Mouse (Mus musculus) MEL (cell line): ENCODE results near the gene Dcps. TPM values are rescaled to one million over a fixed set of nuclear protein-coding genes. Genes with fewer than 3 reads are reported as not detected.

Experiments used
- DNase-seq: peaks from one replicate; pipeline ENCODE4 v3.0.0; 2011; ENCODE audit warnings: low read depth, low spot score
- H3K27ac ChIP-seq: 2 replicates; pipeline ENCODE4 v1.5.1; 2012; ENCODE audit warnings: low read depth, mild to moderate bottlenecking, control low read depth, low read length, moderate library complexity; ENCODE audit not compliant: control insufficient read depth
- H3K27me3 ChIP-seq, 2 experiments: fragments of 150-350 bp in 1 of 2; sonication (generic) in 1 of 2; 2 replicates each; pipeline ENCODE4 v1.6.1; 2012; ENCODE audit warnings: low read length in 2 of 2, mild to moderate bottlenecking in 2 of 2, improper control_type of control experiment in 1 of 2, moderate library complexity in 1 of 2; ENCODE audit not compliant: insufficient read depth in 2 of 2, control insufficient read depth in 1 of 2
- H3K36me3 ChIP-seq, 2 experiments: 2 replicates each; pipeline ENCODE4 v1.6.1; 2012 to 2014; ENCODE audit warnings: low read length in 2 of 2, improper control_type of control experiment in 1 of 2, inconsistent platforms in 1 of 2, mild to moderate bottlenecking in 1 of 2; ENCODE audit not compliant: insufficient read depth in 2 of 2, control insufficient read depth in 1 of 2
- H3K4me1 ChIP-seq, 2 experiments: fragments of 150-350 bp in 1 of 2; sonication (generic) in 1 of 2; 2 replicates each; pipeline ENCODE4 v1.6.1; 2012; ENCODE audit warnings: low read length in 2 of 2, improper control_type of control experiment in 1 of 2, mild to moderate bottlenecking in 1 of 2; ENCODE audit not compliant: insufficient read depth in 2 of 2, control insufficient read depth in 1 of 2
- H3K4me3 ChIP-seq, 2 experiments: fragments of 150-350 bp in 1 of 2; sonication (generic) in 1 of 2; 2 replicates each; pipeline ENCODE4 v1.5.1; 2012; ENCODE audit warnings: low read depth in 2 of 2, low read length in 2 of 2, mild to moderate bottlenecking in 2 of 2, moderate library complexity in 2 of 2, control low read depth in 1 of 2, improper control_type of control experiment in 1 of 2; ENCODE audit not compliant: control insufficient read depth in 1 of 2, insufficient read depth in 1 of 2
- H3K79me2 ChIP-seq: 2 replicates; pipeline ENCODE4 v1.6.1; 2012; ENCODE audit warnings: mild to moderate bottlenecking, low read length, moderate library complexity; ENCODE audit not compliant: control insufficient read depth, poor library complexity, insufficient read depth
- H3K9ac ChIP-seq: 2 replicates; pipeline ENCODE4 v1.6.1; 2012; ENCODE audit warnings: low read depth, mild to moderate bottlenecking, control low read depth, low read length, moderate library complexity; ENCODE audit not compliant: control insufficient read depth, poor library complexity, severe bottlenecking
- H3K9me3 ChIP-seq: fragments of 150-350 bp; sonication (generic); replicated peaks from 2 replicates; pipeline ENCODE4 v1.6.1; 2012; ENCODE audit warnings: mild to moderate bottlenecking, low read length, improper control_type of control experiment, moderate library complexity; ENCODE audit not compliant: insufficient read depth
- CHD1 ChIP-seq: IDR thresholded peaks from 2 replicates; pipeline ENCODE4 v1.6.1; 2012; ENCODE audit warnings: low read depth, mild to moderate bottlenecking, inconsistent platforms, low read length, improper control_type of control experiment
- ELF1 ChIP-seq: IDR thresholded peaks from 2 replicates; pipeline ENCODE4 v1.6.1; 2014; ENCODE audit warnings: low read depth, mild to moderate bottlenecking, inconsistent platforms, low read length, improper control_type of control experiment, moderate library complexity
- EP300 ChIP-seq, 2 experiments: IDR thresholded peaks; 2 replicates each; pipeline ENCODE4 v1.6.1; 2011; ENCODE audit warnings: improper control_type of control experiment in 2 of 2, low read length in 2 of 2, low read depth in 1 of 2, mild to moderate bottlenecking in 1 of 2
- GABPA ChIP-seq: IDR thresholded peaks from 2 replicates; pipeline ENCODE4 v1.6.1; 2012; ENCODE audit warnings: low read depth, mild to moderate bottlenecking, inconsistent platforms, low read length, improper control_type of control experiment, moderate library complexity
- JUND ChIP-seq: IDR thresholded peaks from 2 replicates; pipeline ENCODE4 v1.6.1; 2011; ENCODE audit warnings: low read depth, mild to moderate bottlenecking, improper control_type of control experiment, low read length
- MAX ChIP-seq: IDR thresholded peaks from 2 replicates; pipeline ENCODE4 v1.6.1; 2011; ENCODE audit warnings: low read length, improper control_type of control experiment
- MEF2A ChIP-seq: IDR thresholded peaks from 2 replicates; pipeline ENCODE4 v1.6.1; 2014; ENCODE audit warnings: low read depth, mild to moderate bottlenecking, inconsistent platforms, low read length, improper control_type of control experiment; ENCODE audit not compliant: poor library complexity, insufficient replicate concordance, severe bottlenecking; ENCODE audit errors: extremely low read depth
- MYB ChIP-seq: IDR thresholded peaks from 2 replicates; pipeline ENCODE4 v1.6.1; 2011; ENCODE audit warnings: mild to moderate bottlenecking, low read depth, low read length, improper control_type of control experiment
- MYC ChIP-seq: IDR thresholded peaks from 2 replicates; pipeline ENCODE4 v1.6.1; 2011; ENCODE audit warnings: low read depth, mild to moderate bottlenecking, low read length, improper control_type of control experiment, moderate library complexity
- NRF1 ChIP-seq: IDR thresholded peaks from 2 replicates; pipeline ENCODE4 v1.6.1; 2014; ENCODE audit warnings: low read depth, mild to moderate bottlenecking, inconsistent platforms, low read length, improper control_type of control experiment, moderate library complexity; ENCODE audit not compliant: poor library complexity, insufficient read depth, severe bottlenecking
- RAD21 ChIP-seq: IDR thresholded peaks from 2 replicates; pipeline ENCODE4 v1.6.1; 2011; ENCODE audit warnings: mild to moderate bottlenecking, low read depth, low read length, improper control_type of control experiment
- TBP ChIP-seq: IDR thresholded peaks from 2 replicates; pipeline ENCODE4 v1.8.0; 2011; ENCODE audit warnings: low read depth, low read length, improper control_type of control experiment
- UBTF ChIP-seq: IDR thresholded peaks from 2 replicates; pipeline ENCODE4 v1.6.1; 2012; ENCODE audit warnings: low read depth, mild to moderate bottlenecking, inconsistent platforms, low read length, improper control_type of control experiment, moderate library complexity, borderline replicate concordance; ENCODE audit not compliant: insufficient read depth
- ZMIZ1 ChIP-seq: IDR thresholded peaks from 2 replicates; pipeline ENCODE4 v1.6.1; 2012; ENCODE audit warnings: low read depth, mild to moderate bottlenecking, inconsistent platforms, low read length, improper control_type of control experiment, moderate library complexity
- polyA plus RNA-seq, 2 experiments: library from polyadenylated mRNA; stranded (reverse) in 1 of 2; unstranded in 1 of 2; fragments of >175 nt in 1 of 2; fragments of >200 nt in 1 of 2; gene quantifications; 2 replicates each; pipeline versions ENCODE4 v1.2.1 to v1.2.4; 2012; ENCODE audit warnings: low replicate concordance in 2 of 2, low read depth in 1 of 2; ENCODE audit not compliant: insufficient read length in 2 of 2, insufficient read depth in 1 of 2, missing spikeins in 1 of 2
- total RNA-seq: library from RNA; depleted of rRNA; stranded (reverse); fragments of 300-350 nt; gene quantifications from 2 replicates; pipeline ENCODE4 v1.2.3, GENCODE M21; 2012

Gene Dcps
- total and polyA plus RNA-seq, 3 experiments = 54.3 to 115 TPM; not detected in 1

DNA sequence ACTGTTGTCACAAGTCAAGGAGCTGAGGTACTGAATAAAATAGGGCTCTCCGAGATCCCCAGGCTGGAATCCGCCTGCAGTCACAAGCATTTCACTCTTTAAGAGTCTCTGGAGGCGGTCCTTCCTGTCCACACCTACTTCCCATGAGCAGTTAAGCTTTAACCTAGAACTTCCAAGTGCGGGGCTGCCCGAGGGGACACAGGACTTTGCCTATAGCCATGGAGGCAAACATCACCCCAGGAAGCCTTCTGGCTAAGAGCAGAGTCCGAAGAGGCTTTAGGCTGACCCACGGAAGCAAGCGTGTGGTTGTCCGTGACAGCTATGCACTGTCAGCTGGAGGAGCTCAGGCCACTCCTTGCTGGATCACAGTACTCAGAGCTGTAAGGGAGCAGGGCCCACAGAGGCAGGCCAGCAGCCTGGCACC is 46.9 kb downstream of the Dcps start:
- no peak overlapping the region for H3K27ac ChIP-seq
- peaks cover 3 to 11% of the 10 kb centered on the region in 2 experiments; a peak in 2 of 4 replicates for H3K36me3 ChIP-seq
- H3K4me3 ChIP-seq = no peak overlapping the region
- no peak overlapping the region for H3K9ac ChIP-seq
- no peak for TF ChIP-seq ELF1
- no peak for TF ChIP-seq EP300 (IDR thresholded peaks at IDR 0.05; ENCODE audit: low read depth in 1 of 2, low read length in 2 of 2)
- no peak for TF ChIP-seq MAX
- no peak for TF ChIP-seq ZMIZ1
- TF ChIP-seq CHD1 = no peak
- no peak for TF ChIP-seq TBP
- no peaks in the 10 kb centered on the region for H3K79me2 ChIP-seq
- H3K4me1 ChIP-seq = peaks cover 0 to 14% of the 10 kb centered on the region in 2 experiments; a peak in 2 of 4 replicates
- no peaks in the 10 kb centered on the region for H3K27me3 ChIP-seq
- H3K9me3 ChIP-seq = no peaks in the 10 kb centered on the region
- no peak for DNase-seq

- Histone ChIP-seq H3K9me3 (no peaks in the 10 kb centered on the region), H3K4me3 (no peak overlapping the region), H3K27me3 (no peaks in the 10 kb centered on the region), H3K4me1 (peaks cover 0 to 16% of the 10 kb centered on the region in 2 experiments; a peak in 3 of 4 replicates), H3K27ac (no peak overlapping the region), H3K9ac (no peak overlapping the region), H3K36me3 (peaks cover 3 to 12% of the 10 kb centered on the region in 2 experiments; a peak in 2 of 4 replicates), H3K79me2 (no peaks in the 10 kb centered on the region)
- no peak for TF ChIP-seq MEF2A
- no peak for TF ChIP-seq RAD21
- TF ChIP-seq UBTF = no peak
- TF ChIP-seq GABPA = no peak
- no peak for TF ChIP-seq JUND
- no peak for TF ChIP-seq EP300 (IDR thresholded peaks at IDR 0.05; ENCODE audit: low read depth in 1 of 2, low read length in 2 of 2)
- no peak for DNase-seq
Measured at GRCm38 (mm10) chr9:35128564-35128963, 47.3 kb downstream of the Dcps start.

- DNase-seq = no peak
- no peak overlapping the region for H3K9ac ChIP-seq
- no peak overlapping the region for H3K4me3 ChIP-seq
- no peak for TF ChIP-seq ZMIZ1
- TF ChIP-seq MYC = no peak
- no peak for TF ChIP-seq NRF1
- TF ChIP-seq TBP = no peak
- TF ChIP-seq MYB = no peak
- TF ChIP-seq, all 39 proteins: peak for 0
- peaks cover 3 to 22% of the 10 kb centered on the region in 2 experiments; a peak in 2 of 4 replicates for H3K36me3 ChIP-seq
- peaks cover 8 to 26% of the 10 kb centered on the region in 2 experiments for H3K4me1 ChIP-seq
- no peak overlapping the region for H3K27ac ChIP-seq
- no peaks in the 10 kb centered on the region for H3K9me3 ChIP-seq
- no peaks in the 10 kb centered on the region for H3K79me2 ChIP-seq
- H3K27me3 ChIP-seq = no peaks in the 10 kb centered on the region
Measured at GRCm38 (mm10) chr9:35127561-35127960, 48.3 kb downstream of the Dcps start.
